Mouse (Mus musculus) forebrain, embryonic 12.5 days (tissue): Measurements from ENCODE around the gene Psmc5. TPM values are rescaled to one million over a fixed set of nuclear protein-coding genes. Genes with fewer than 3 reads are reported as not detected.

Experiments used
- ATAC-seq: fragments of 200-750 bp; cut with Nextera tagmentation; 2 replicates; pipeline ENCODE4 v1.8.0; 2017; ENCODE audit warnings: moderate TSS enrichment; ENCODE audit not compliant: low FRiP score
- H3K27ac ChIP-seq: fragments of 300-500 bp; sonication (generic); 2 replicates; pipeline ENCODE4 v1.5.1; 2016; ENCODE audit warnings: mild to moderate bottlenecking
- H3K27me3 ChIP-seq: fragments of 300-500 bp; sonication (generic); 2 replicates; pipeline ENCODE4 v1.6.1; 2016; ENCODE audit warnings: mild to moderate bottlenecking
- H3K36me3 ChIP-seq: fragments of 300-500 bp; sonication (generic); replicated peaks from 2 replicates; pipeline ENCODE4 v1.6.1; 2016; ENCODE audit warnings: mild to moderate bottlenecking
- H3K4me1 ChIP-seq: fragments of 300-500 bp; sonication (generic); 2 replicates; pipeline ENCODE4 v1.6.1; 2016
- H3K4me2 ChIP-seq: fragments of 300-500 bp; sonication (generic); 2 replicates; pipeline ENCODE4 v1.6.1; 2016; ENCODE audit warnings: mild to moderate bottlenecking, moderate library complexity
- H3K4me3 ChIP-seq: fragments of 300-500 bp; sonication (generic); replicated peaks from 2 replicates; pipeline ENCODE4 v1.5.1; 2016; ENCODE audit warnings: mild to moderate bottlenecking
- H3K9ac ChIP-seq: fragments of 300-500 bp; sonication (generic); 2 replicates; pipeline ENCODE4 v1.6.1; 2016; ENCODE audit warnings: mild to moderate bottlenecking
- H3K9me3 ChIP-seq: fragments of 300-500 bp; sonication (generic); 2 replicates; pipeline ENCODE4 v1.6.1; 2016
- WGBS: fragments of 180-500 bp; shearing (Covaris S2); methylation state at CpG from one replicate; pipeline ENCODE4 v1.1.7; 2016; 5-methylcytosine and 5-hydroxymethylcytosine counted together
- polyA plus RNA-seq: library from polyadenylated mRNA; unstranded; fragments of >200 nt; fragmentation: Nextera tagmentation; extraction: Ambion mirVana; gene quantifications from 2 replicates; pipeline ENCODE4 v1.2.1, GENCODE M21; 2016

The Psmc5 gene
- polyA plus RNA-seq, 1 experiment from 2014 or later: 335 TPM

- H3K9me3 ChIP-seq: no peaks in the 10 kb centered on the region
- peak overlapping the region; percentile 76 for H3K4me3 ChIP-seq
- no peak; the same call in 1 of the 2 replicates for ATAC-seq
- H3K36me3 ChIP-seq: peaks cover 6% of the 10 kb centered on the region
- no peaks in the 10 kb centered on the region for H3K27me3 ChIP-seq
- peak overlapping the region; percentile 88 for H3K27ac ChIP-seq
- peak overlapping the region; percentile 77 for H3K4me2 ChIP-seq
- H3K9ac ChIP-seq: peak overlapping the region; percentile 92
- WGBS: 2% methylated on average over 41 of the region's 41 CpGs
- peaks cover 43% of the 10 kb centered on the region for H3K4me1 ChIP-seq
Measured at GRCm38 (mm10) chr11:106271794-106272643, 16.1 kb downstream of the Psmc5 start.

GRCm38 (mm10) chr11:106272644-106273310, 16.8 kb downstream of the Psmc5 start, which contains the start of gene Smarcd2:
Gene Smarcd2 (minus strand): TSS chr11:106272972.
- Histone ChIP-seq H3K4me3 (peak within 1 kb of the TSS; percentile 76), H3K4me1 (peaks cover 37% of the 10 kb centered on the region), H3K36me3 (no peaks in the 10 kb centered on the region), H3K27me3 (no peaks in the 10 kb centered on the region), H3K4me2 (peak within 1 kb of the TSS; percentile 77), H3K27ac (peak within 1 kb of the TSS; percentile 88), H3K9me3 (no peaks in the 10 kb centered on the region), H3K9ac (peak within 1 kb of the TSS; percentile 92)
- under 1% methylated on average over 71 of the region's 72 CpGs for WGBS
- peak; percentile 94 for ATAC-seq

- peak overlapping the region; percentile 77 for H3K4me2 ChIP-seq
- ATAC-seq: peak; percentile 33
- peak overlapping the region; percentile 88 for H3K27ac ChIP-seq
- H3K4me3 ChIP-seq: peak overlapping the region; percentile 76
- 21% methylated on average over 16 of the region's 16 CpGs for WGBS
- H3K9me3 ChIP-seq: no peaks in the 10 kb centered on the region
- H3K4me1 ChIP-seq: peaks cover 32% of the 10 kb centered on the region
- H3K9ac ChIP-seq: peak overlapping the region; percentile 92
- H3K27me3 ChIP-seq: no peaks in the 10 kb centered on the region
- no peaks in the 10 kb centered on the region for H3K36me3 ChIP-seq
Measured at GRCm38 (mm10) chr11:106273311-106273684, 17.3 kb downstream of the Psmc5 start.

- no peaks in the 10 kb centered on the region for H3K9me3 ChIP-seq
- peaks cover 3% of the 10 kb centered on the region; the same call in 1 of the 2 replicates for H3K27me3 ChIP-seq
- no peaks in the 10 kb centered on the region for H3K36me3 ChIP-seq
- no peak overlapping the region for H3K9ac ChIP-seq
- H3K27ac ChIP-seq: no peak overlapping the region
- peak overlapping the region; percentile 77 for H3K4me2 ChIP-seq
- WGBS: 98% methylated on average over 6 of the region's 6 CpGs
- ATAC-seq: no peak
- peaks cover 27% of the 10 kb centered on the region for H3K4me1 ChIP-seq
- 0 out of 2 replicates have a peak overlapping the region, but pooled peaks have one; percentile 76 for H3K4me3 ChIP-seq
Measured at GRCm38 (mm10) chr11:106273811-106274210, 17.9 kb downstream of the Psmc5 start.

- H3K27me3 ChIP-seq: peaks cover 3% of the 10 kb centered on the region; the same call in 1 of the 2 replicates
- H3K4me3 ChIP-seq: no peak overlapping the region
- 92% methylated on average over 1 of the region's 1 CpGs for WGBS
- no peak overlapping the region for H3K4me2 ChIP-seq
- H3K4me1 ChIP-seq: peaks cover 22% of the 10 kb centered on the region
- ATAC-seq: no peak
- no peaks in the 10 kb centered on the region for H3K36me3 ChIP-seq
- no peak overlapping the region for H3K27ac ChIP-seq
- no peaks in the 10 kb centered on the region for H3K9me3 ChIP-seq
- no peak overlapping the region for H3K9ac ChIP-seq
Measured at GRCm38 (mm10) chr11:106274374-106274773, 18.4 kb downstream of the Psmc5 start.

GRCm38 (mm10) chr11:106274971-106275411, 19.0 kb downstream of the Psmc5 start:
- peaks cover 3% of the 10 kb centered on the region; the same call in 1 of the 2 replicates for H3K27me3 ChIP-seq
- ATAC-seq: no peak
- H3K4me3 ChIP-seq: no peak overlapping the region
- peaks cover 22% of the 10 kb centered on the region for H3K4me1 ChIP-seq
- no peak overlapping the region for H3K9ac ChIP-seq
- H3K36me3 ChIP-seq: no peaks in the 10 kb centered on the region
- no peaks in the 10 kb centered on the region for H3K9me3 ChIP-seq
- H3K27ac ChIP-seq: no peak overlapping the region
- WGBS: 86% methylated on average over 7 of the region's 7 CpGs
- H3K4me2 ChIP-seq: no peak overlapping the region

- Histone ChIP-seq H3K4me3 (no peak within 1 kb of the TSS), H3K4me1 (peaks cover 14% of the 10 kb centered on the region), H3K9ac (no peak within 1 kb of the TSS), H3K4me2 (peak within 1 kb of the TSS; percentile 39), H3K36me3 (no peaks in the 10 kb centered on the region), H3K27ac (no peak within 1 kb of the TSS), H3K27me3 (peaks cover 3% of the 10 kb centered on the region; the same call in 1 of the 2 replicates), H3K9me3 (no peaks in the 10 kb centered on the region)
- WGBS: 11% methylated on average over 25 of the region's 25 CpGs
- peak; percentile 57 for ATAC-seq
Measured at GRCm38 (mm10) chr11:106276454-106276853, 20.5 kb downstream of the Psmc5 start, which contains the start of gene Tcam1. Gene Tcam1 (plus strand): TSS chr11:106276672.

- ATAC-seq: no peak
- Histone ChIP-seq H3K9me3 (no peaks in the 10 kb centered on the region), H3K27ac (no peak overlapping the region), H3K4me1 (no peaks in the 10 kb centered on the region), H3K9ac (no peak overlapping the region), H3K4me2 (no peak overlapping the region), H3K4me3 (no peak overlapping the region), H3K36me3 (no peaks in the 10 kb centered on the region), H3K27me3 (peaks cover 3% of the 10 kb centered on the region; the same call in 1 of the 2 replicates)
- WGBS: 88% methylated on average over 6 of the region's 6 CpGs
Measured at GRCm38 (mm10) chr11:106282452-106282851, 26.5 kb downstream of the Psmc5 start.

GRCm38 (mm10) chr11:106283371-106283770, 27.4 kb downstream of the Psmc5 start:
- no peak for ATAC-seq
- 79% methylated on average over 4 of the region's 4 CpGs for WGBS
- H3K9me3 ChIP-seq: no peaks in the 10 kb centered on the region

GRCm38 (mm10) chr11:106284126-106284525, 28.2 kb downstream of the Psmc5 start:
- H3K9me3 ChIP-seq: no peaks in the 10 kb centered on the region
- H3K4me2 ChIP-seq: no peak overlapping the region
- no peak overlapping the region for H3K27ac ChIP-seq
- H3K27me3 ChIP-seq: no peaks in the 10 kb centered on the region
- H3K4me1 ChIP-seq: no peaks in the 10 kb centered on the region
- H3K9ac ChIP-seq: no peak overlapping the region
- ATAC-seq: no peak
- 75% methylated on average over 8 of the region's 8 CpGs for WGBS
- no peak overlapping the region for H3K4me3 ChIP-seq
- H3K36me3 ChIP-seq: no peaks in the 10 kb centered on the region

More at GRCm38 (mm10) chr11:106283371-106283770, 27.4 kb downstream of the Psmc5 start:
- Histone ChIP-seq H3K4me1 (no peaks in the 10 kb centered on the region), H3K9ac (no peak overlapping the region), H3K27me3 (peaks cover 3% of the 10 kb centered on the region; the same call in 1 of the 2 replicates), H3K27ac (no peak overlapping the region), H3K4me2 (no peak overlapping the region), H3K36me3 (no peaks in the 10 kb centered on the region), H3K4me3 (no peak overlapping the region)

GRCm38 (mm10) chr11:106286206-106286605, 30.3 kb downstream of the Psmc5 start:
- 85% methylated on average over 7 of the region's 7 CpGs for WGBS
- ATAC-seq: no peak

GRCm38 (mm10) chr11:106286987-106287386, 31.0 kb downstream of the Psmc5 start:
- Histone ChIP-seq H3K27ac (no peak overlapping the region), H3K4me3 (no peak overlapping the region), H3K4me2 (no peak overlapping the region), H3K36me3 (no peaks in the 10 kb centered on the region), H3K4me1 (no peaks in the 10 kb centered on the region), H3K9me3 (no peaks in the 10 kb centered on the region), H3K27me3 (no peaks in the 10 kb centered on the region), H3K9ac (no peak overlapping the region)
- WGBS: 82% methylated on average over 11 of the region's 11 CpGs
- ATAC-seq: no peak

More at GRCm38 (mm10) chr11:106286206-106286605, 30.3 kb downstream of the Psmc5 start:
- no peaks in the 10 kb centered on the region for H3K4me1 ChIP-seq
- no peak overlapping the region for H3K4me2 ChIP-seq
- H3K4me3 ChIP-seq: no peak overlapping the region
- no peaks in the 10 kb centered on the region for H3K9me3 ChIP-seq
- no peak overlapping the region for H3K9ac ChIP-seq
- H3K27me3 ChIP-seq: no peaks in the 10 kb centered on the region
- no peaks in the 10 kb centered on the region for H3K36me3 ChIP-seq
- H3K27ac ChIP-seq: no peak overlapping the region
